Mouse (Mus musculus): Measurements from ENCODE around the gene Dnah11. TPM values are rescaled to one million over a fixed set of nuclear protein-coding genes. Genes with fewer than 3 reads are reported as not detected.

Dnah11 gene
- polyA plus RNA-seq, 1 experiment: not detected

DNA sequence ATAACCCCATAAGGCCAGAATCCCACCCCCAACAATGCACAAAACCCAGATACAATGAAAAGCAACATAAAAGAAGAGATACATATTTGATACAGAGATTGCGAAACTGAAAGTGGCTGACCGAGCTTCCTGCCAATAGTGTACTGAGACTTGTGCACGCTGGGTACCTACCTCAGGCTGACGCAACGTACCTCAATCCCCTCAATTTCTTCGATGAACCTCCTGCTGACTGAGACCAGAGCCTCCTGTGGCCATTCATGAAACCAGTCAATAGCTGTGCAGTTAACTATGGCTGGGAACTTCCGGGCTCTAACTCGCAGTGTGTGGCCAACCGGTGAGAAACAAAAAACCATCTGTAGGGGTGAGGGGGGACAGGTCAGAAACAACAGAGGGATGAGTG is 203.9 kb downstream of the Dnah11 start:
- H3K27ac ChIP-seq (ENCODE audit: insufficient read depth, low read depth, low read length): no peak overlapping the region
- peak overlapping the region; percentile 42 for H3K4me3 ChIP-seq (ENCODE audit: insufficient read depth, low read length)

DNA sequence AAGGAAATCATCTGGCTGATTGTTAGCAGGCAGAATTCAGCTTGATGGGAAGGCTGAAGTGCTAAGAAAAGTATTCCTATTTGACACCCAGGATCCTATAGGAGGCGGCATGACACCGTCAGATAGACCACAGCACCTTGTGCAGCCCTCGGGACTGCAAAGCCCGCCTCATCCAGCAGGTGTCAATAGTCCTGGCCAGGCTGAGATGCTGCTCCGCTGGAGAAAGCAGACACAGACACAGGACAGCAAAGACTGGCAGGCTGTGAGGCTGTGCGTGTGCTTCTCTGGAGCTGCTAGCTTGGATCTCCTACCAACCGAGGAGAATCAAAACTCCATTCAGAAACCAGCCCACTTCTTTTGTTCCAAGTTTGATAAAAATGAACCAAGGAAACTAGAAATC is 205.3 kb downstream of the Dnah11 start:
- 0 out of 2 replicates have a peak, but pooled peaks cover 2% of the 10 kb centered on the region for H3K4me1 ChIP-seq (ENCODE audit: control insufficient read depth, insufficient read depth, low read length)
- TF ChIP-seq POLR2A (IDR thresholded peaks at IDR 0.05; ENCODE audit: borderline replicate concordance, low read depth, low read length) (no peak), CTCF (IDR thresholded peaks at IDR 0.05; ENCODE audit: low read depth, low read length) (no peak)
- no peak overlapping the region for H3K4me3 ChIP-seq (ENCODE audit: insufficient read depth, low read length)
- H3K27ac ChIP-seq (ENCODE audit: insufficient read depth, low read depth, low read length): no peak overlapping the region

More for the DNA sequence above, 203.9 kb downstream of the Dnah11 start:
- TF ChIP-seq CTCF (IDR thresholded peaks at IDR 0.05; ENCODE audit: low read depth, low read length) (no peak), POLR2A (IDR thresholded peaks at IDR 0.05; ENCODE audit: borderline replicate concordance, low read depth, low read length) (no peak)
- 0 out of 2 replicates have a peak, but pooled peaks cover 2% of the 10 kb centered on the region for H3K4me1 ChIP-seq (ENCODE audit: control insufficient read depth, insufficient read depth, low read length)

DNA sequence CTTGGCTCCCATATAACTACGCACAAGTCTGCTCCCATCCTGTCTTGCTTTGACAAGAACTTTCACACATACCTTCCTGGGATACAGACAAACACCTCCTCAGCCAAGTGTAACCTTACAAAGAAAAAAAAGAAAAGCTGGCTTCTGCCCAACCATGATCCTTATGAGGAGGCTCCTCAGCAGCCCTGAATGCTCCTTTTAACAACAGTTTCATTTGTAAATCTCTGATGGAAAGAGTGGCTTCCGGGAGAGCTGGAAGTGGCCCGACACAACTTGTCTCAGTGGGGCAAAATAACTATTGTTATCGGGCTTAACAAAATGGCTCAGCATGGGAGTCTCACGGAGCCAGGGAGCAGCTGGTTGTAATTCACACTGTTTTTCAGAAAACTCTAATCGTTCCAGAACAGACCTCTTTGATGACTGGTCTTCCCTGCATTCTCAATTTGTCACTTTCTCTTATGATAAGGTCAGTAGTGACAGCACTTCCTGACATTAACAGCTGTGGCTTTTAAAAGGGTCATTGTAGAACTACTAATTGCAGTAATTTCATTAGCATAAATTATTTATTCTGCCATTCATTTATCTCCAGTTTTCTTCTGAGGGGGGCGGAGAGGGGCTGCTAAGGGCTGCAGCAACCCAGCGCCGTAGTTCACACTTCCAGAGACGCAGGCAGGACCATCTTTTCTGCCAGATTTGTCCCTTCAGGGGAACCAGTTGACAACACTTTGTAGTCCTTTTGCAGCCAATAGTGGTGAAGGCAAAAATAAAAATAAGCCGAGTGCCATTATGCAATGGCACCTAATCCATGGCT is 209.6 kb downstream of the Dnah11 start:
- TF ChIP-seq POLR2A (IDR thresholded peaks at IDR 0.05; ENCODE audit: borderline replicate concordance, low read depth, low read length): no peak
- TF ChIP-seq CTCF (IDR thresholded peaks at IDR 0.05; ENCODE audit: low read depth, low read length): no peak
- no peak overlapping the region for H3K4me3 ChIP-seq (ENCODE audit: insufficient read depth, low read length)
- no peak overlapping the region for H3K27ac ChIP-seq (ENCODE audit: insufficient read depth, low read depth, low read length)

DNA sequence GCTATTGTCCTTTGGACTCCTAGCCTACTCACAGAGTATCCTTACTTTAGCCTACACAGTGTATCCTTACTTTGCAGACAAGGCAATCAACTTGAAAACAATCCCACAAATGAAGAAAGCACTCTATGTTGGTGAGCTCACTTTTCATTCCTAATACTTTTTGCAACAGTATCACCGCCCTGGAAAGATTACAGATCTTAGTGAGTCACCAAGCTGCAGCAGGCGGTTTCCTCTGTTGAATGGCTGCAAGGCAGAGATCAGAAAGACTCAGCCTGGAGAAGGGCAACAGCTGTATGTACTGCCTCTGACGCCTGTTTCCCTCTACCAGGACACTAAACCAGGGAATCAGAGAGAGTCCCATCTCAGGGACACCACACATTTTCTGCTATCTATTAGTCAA is 218.5 kb downstream of the Dnah11 start:
- no peak overlapping the region for H3K4me3 ChIP-seq (ENCODE audit: insufficient read depth, low read length)
- H3K4me1 ChIP-seq (ENCODE audit: control insufficient read depth, insufficient read depth, low read length): no peaks in the 10 kb centered on the region
- no peak overlapping the region for H3K27ac ChIP-seq (ENCODE audit: insufficient read depth, low read depth, low read length)
- no peak for TF ChIP-seq POLR2A (IDR thresholded peaks at IDR 0.05; ENCODE audit: borderline replicate concordance, low read depth, low read length)
- TF ChIP-seq CTCF (IDR thresholded peaks at IDR 0.05; ENCODE audit: low read depth, low read length): no peak

More for the DNA sequence above, 209.6 kb downstream of the Dnah11 start:
- no peaks in the 10 kb centered on the region for H3K4me1 ChIP-seq (ENCODE audit: control insufficient read depth, insufficient read depth, low read length)

DNA sequence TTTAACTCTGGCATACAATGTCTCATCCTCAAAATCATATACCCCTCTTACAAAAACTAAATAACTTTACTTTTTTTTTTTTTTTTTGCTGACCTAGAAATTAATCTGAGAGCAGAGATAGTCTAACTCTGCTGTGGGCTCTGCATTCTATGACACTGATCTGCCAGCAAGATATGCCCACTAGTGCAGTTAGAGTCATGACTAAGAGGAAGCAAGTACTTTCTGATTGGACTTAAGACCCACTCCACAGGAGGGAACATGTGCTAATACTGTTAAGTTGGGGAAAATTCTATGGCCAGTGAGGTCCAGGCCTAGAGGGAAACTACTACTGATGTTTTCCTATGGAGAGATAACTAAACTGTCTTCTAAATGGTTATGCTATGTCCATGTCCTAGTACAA is 225.1 kb downstream of the Dnah11 start:
- no peak for TF ChIP-seq POLR2A (IDR thresholded peaks at IDR 0.05; ENCODE audit: borderline replicate concordance, low read depth, low read length)
- TF ChIP-seq CTCF (IDR thresholded peaks at IDR 0.05; ENCODE audit: low read depth, low read length): no peak
- Histone ChIP-seq H3K4me1 (ENCODE audit: control insufficient read depth, insufficient read depth, low read length) (no peaks in the 10 kb centered on the region), H3K4me3 (ENCODE audit: insufficient read depth, low read length) (no peak overlapping the region), H3K27ac (ENCODE audit: insufficient read depth, low read depth, low read length) (no peak overlapping the region)

DNA sequence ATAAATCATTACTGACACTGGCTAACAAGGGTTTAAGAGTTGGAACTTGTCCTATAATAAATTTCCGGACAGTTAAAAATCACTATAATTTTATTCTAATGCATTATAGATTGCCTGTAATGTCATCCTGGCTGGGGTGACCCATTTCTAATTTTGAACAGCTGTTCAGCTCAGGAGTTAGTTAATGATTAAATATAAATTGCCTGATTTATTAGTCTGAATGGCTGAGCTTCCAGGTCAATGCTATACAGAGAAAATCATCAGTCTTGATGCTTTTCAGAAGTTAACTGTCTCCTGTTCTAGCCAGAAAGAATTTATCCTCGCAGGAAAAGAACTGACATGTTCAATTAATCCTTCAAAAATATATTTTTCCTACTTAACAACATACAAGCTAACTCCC is 236.1 kb downstream of the Dnah11 start:
- no peak overlapping the region for H3K4me3 ChIP-seq (ENCODE audit: insufficient read depth, low read length)

DNA sequence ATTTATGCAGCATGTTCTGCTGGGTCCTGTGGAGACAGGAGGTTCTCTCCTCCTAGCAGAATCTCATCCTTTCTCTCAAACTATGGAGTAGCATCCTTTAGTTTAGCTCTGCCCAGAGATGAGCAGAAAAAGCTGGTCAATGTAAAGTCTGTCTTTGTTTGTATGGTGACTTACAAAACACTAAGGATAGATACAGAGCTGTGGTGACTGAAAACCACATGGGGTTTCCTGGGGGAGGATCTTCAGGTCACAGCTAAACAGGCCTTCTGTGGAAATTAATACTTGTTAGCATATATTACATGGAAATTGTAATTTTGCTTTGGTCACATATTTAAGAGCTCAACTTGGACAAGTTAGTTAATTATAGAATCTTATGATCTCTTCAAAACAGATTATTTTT is 239.6 kb downstream of the Dnah11 start:
- no peaks in the 10 kb centered on the region for H3K4me1 ChIP-seq (ENCODE audit: control insufficient read depth, insufficient read depth, low read length)
- H3K27ac ChIP-seq (ENCODE audit: insufficient read depth, low read depth, low read length): no peak overlapping the region
- TF ChIP-seq POLR2A (IDR thresholded peaks at IDR 0.05; ENCODE audit: borderline replicate concordance, low read depth, low read length) (no peak), CTCF (IDR thresholded peaks at IDR 0.05; ENCODE audit: low read depth, low read length) (no peak)
- no peak overlapping the region for H3K4me3 ChIP-seq (ENCODE audit: insufficient read depth, low read length)

More for the DNA sequence above, 236.1 kb downstream of the Dnah11 start:
- H3K27ac ChIP-seq (ENCODE audit: insufficient read depth, low read depth, low read length): no peak overlapping the region
- H3K4me1 ChIP-seq (ENCODE audit: control insufficient read depth, insufficient read depth, low read length): no peaks in the 10 kb centered on the region
- TF ChIP-seq POLR2A (IDR thresholded peaks at IDR 0.05; ENCODE audit: borderline replicate concordance, low read depth, low read length): no peak
- TF ChIP-seq CTCF (IDR thresholded peaks at IDR 0.05; ENCODE audit: low read depth, low read length): no peak

DNA sequence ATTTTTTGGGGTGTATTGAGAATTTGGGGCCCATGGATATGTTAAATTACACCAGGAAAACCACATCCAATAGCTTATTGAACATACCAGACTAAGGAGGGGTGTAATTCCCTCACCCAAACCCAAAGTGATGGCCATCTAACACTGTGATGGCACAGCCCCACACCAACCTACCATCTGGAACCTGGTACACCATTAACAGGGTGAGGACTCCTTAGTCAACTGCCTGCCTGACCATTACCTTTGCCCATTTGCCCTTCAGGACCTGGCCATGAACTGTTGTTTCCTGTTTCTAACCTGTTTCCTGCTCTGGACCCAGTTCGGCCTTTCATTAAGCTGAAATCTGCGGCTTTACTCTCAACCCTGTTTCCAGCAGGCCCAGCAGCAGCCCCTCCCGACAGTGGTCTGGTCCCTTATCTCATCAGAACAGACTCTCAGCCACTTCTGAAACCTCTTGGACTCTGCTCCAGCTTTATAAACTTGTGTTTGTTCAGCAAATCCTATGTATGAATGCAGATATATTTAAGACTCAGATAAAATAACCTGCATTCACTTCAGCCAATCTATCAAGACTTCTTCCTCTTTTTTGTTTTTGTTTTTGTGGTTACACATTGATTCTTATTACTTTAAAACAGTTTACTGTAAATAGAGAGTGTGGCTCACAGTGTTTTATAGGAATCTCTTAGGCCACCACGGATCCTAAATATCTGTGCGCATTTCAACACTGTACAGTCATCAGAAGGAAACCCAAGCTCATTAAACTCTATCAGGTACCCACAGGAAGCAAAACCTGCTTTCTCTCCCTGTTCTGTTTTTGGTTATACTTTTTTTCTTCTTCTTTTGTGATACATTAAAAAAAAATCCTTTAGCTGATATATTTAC is 251.8 kb downstream of the Dnah11 start:
- H3K27ac ChIP-seq (ENCODE audit: insufficient read depth, low read depth, low read length): no peak overlapping the region
- TF ChIP-seq POLR2A (IDR thresholded peaks at IDR 0.05; ENCODE audit: borderline replicate concordance, low read depth, low read length): no peak
- TF ChIP-seq CTCF (IDR thresholded peaks at IDR 0.05; ENCODE audit: low read depth, low read length): no peak
- H3K4me1 ChIP-seq (ENCODE audit: control insufficient read depth, insufficient read depth, low read length): no peaks in the 10 kb centered on the region
- H3K4me3 ChIP-seq (ENCODE audit: insufficient read depth, low read length): no peak overlapping the region

DNA sequence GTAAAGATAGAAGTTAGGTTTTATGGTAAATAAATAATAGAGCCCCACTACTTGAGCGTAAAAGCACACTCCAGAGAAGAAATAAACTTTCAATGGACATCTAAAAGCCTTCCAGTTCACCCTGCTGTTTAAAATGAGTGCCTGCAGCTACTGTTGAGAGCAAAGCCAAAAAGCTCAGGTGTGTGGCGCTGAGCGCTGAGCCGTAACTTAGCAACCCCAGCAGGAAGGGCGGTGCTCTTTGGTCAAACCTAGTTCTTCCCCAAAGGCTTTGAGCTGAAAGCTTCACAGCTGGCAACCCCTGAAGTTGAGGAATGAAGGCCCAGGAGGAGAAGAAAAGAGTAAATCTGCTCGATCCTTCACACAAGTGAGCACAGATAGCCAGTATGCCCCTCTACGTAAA is 256.9 kb downstream of the Dnah11 start:
- H3K27ac ChIP-seq (ENCODE audit: insufficient read depth, low read depth, low read length): no peak overlapping the region
- TF ChIP-seq CTCF (IDR thresholded peaks at IDR 0.05; ENCODE audit: low read depth, low read length): no peak
- no peak for TF ChIP-seq POLR2A (IDR thresholded peaks at IDR 0.05; ENCODE audit: borderline replicate concordance, low read depth, low read length)
- H3K4me1 ChIP-seq (ENCODE audit: control insufficient read depth, insufficient read depth, low read length): no peaks in the 10 kb centered on the region
- no peak overlapping the region for H3K4me3 ChIP-seq (ENCODE audit: insufficient read depth, low read length)

DNA sequence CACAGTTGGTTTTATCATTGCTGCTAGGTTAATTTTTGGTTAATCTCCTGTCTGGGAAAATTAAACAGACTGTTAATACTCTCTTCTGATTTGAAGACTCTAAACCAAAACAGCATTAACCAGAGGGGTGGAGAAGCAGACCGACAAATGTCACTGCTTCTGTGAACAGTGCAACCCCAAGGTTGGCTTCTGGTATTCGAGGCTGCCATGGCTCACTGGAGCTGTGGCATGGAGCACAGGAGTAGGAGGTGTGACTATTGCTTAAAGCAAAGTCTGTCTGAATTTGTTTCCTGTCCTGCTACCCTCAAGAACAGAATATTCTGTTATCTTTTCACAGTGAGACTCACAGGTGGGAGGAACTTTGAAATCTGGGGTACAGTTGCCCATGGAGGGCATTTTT is 260.6 kb downstream of the Dnah11 start:
- H3K4me1 ChIP-seq (ENCODE audit: control insufficient read depth, insufficient read depth, low read length): no peaks in the 10 kb centered on the region
- H3K27ac ChIP-seq (ENCODE audit: insufficient read depth, low read depth, low read length): no peak overlapping the region
- H3K4me3 ChIP-seq (ENCODE audit: insufficient read depth, low read length): no peak overlapping the region
- TF ChIP-seq POLR2A (IDR thresholded peaks at IDR 0.05; ENCODE audit: borderline replicate concordance, low read depth, low read length) (no peak), CTCF (IDR thresholded peaks at IDR 0.05; ENCODE audit: low read depth, low read length) (no peak)

All from bone marrow macrophage, adult 2 months (primary cell).